Mouse (Mus musculus) embryonic facial prominence, embryonic 12.5 days (tissue): ENCODE measurements at regions not wholly inside any gene's neighbourhood (a gene's known extent, or its start where the extent isn't known, plus 50 kb on each side); places are given as distances from the start of the nearest gene placed in this dataset.

Source experiments
- ATAC-seq: fragments of 200-750 bp; cut with Nextera tagmentation; 2 replicates; pipeline ENCODE4 v1.8.0; 2017; ENCODE audit not compliant: insufficient number of reproducible peaks, insufficient read depth, low FRiP score, low TSS enrichment
- H3K27ac ChIP-seq: fragments of 300-500 bp; sonication (generic); 2 replicates; pipeline ENCODE4 v1.5.1; 2016; ENCODE audit warnings: mild to moderate bottlenecking
- H3K27me3 ChIP-seq: fragments of 300-500 bp; sonication (generic); 2 replicates; pipeline ENCODE4 v1.6.1; 2016; ENCODE audit warnings: mild to moderate bottlenecking, moderate library complexity
- H3K36me3 ChIP-seq: fragments of 300-500 bp; sonication (generic); 2 replicates; pipeline ENCODE4 v1.6.1; 2016; ENCODE audit warnings: mild to moderate bottlenecking
- H3K4me1 ChIP-seq: fragments of 300-500 bp; sonication (generic); 2 replicates; pipeline ENCODE4 v1.6.1; 2016
- H3K4me2 ChIP-seq: fragments of 300-500 bp; sonication (generic); replicated peaks from 2 replicates; pipeline ENCODE4 v1.6.1; 2016; ENCODE audit warnings: mild to moderate bottlenecking, moderate library complexity
- H3K4me3 ChIP-seq: fragments of 300-500 bp; sonication (generic); 2 replicates; pipeline ENCODE4 v1.5.1; 2016; ENCODE audit warnings: mild to moderate bottlenecking
- H3K9ac ChIP-seq: fragments of 300-500 bp; sonication (generic); 2 replicates; pipeline ENCODE4 v1.6.1; 2016; ENCODE audit warnings: mild to moderate bottlenecking, moderate library complexity
- H3K9me3 ChIP-seq: fragments of 300-500 bp; sonication (generic); 2 replicates; pipeline ENCODE4 v1.6.1; 2016; ENCODE audit warnings: mild to moderate bottlenecking, moderate library complexity
- WGBS: fragments of 180-500 bp; shearing (Covaris S2); methylation state at CpG from one replicate; pipeline ENCODE4 v1.1.7; 2016; 5-methylcytosine and 5-hydroxymethylcytosine counted together

DNA sequence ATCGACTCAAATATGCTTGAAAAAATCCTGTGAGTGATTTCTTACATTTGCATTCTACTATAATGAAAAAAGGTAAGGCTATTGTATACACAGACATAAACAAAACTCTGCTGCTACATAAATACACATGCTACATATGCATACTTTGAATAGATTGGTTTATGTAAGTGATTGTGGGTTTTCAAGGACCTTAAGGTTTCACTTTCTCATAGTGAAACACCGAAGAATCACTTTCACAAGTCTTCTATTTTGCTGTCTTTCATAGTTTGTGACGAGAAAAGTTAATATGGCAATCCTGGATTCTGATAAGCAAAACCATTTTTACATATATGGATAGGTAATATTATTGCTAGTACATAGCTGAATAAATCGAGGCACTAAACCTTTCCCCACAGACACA is 62.5 kb upstream of the Mad2l1 start:
- no peaks in the 10 kb centered on the region for H3K36me3 ChIP-seq
- no peak overlapping the region for H3K9ac ChIP-seq
- no peak overlapping the region for H3K4me3 ChIP-seq
- WGBS, result 73% methylated on average over 4 of the region's 4 CpGs
- no peak for ATAC-seq
- H3K27ac ChIP-seq, result no peak overlapping the region
- no peak overlapping the region for H3K4me2 ChIP-seq
- no peaks in the 10 kb centered on the region for H3K4me1 ChIP-seq
- H3K27me3 ChIP-seq, result no peaks in the 10 kb centered on the region
- H3K9me3 ChIP-seq, result no peaks in the 10 kb centered on the region

- no peak for ATAC-seq
- no peak overlapping the region for H3K27ac ChIP-seq
- H3K9me3 ChIP-seq, result no peaks in the 10 kb centered on the region
- no peaks in the 10 kb centered on the region for H3K36me3 ChIP-seq
- H3K4me2 ChIP-seq, result no peak overlapping the region
- 36% methylated on average over 5 of the region's 5 CpGs for WGBS
- no peaks in the 10 kb centered on the region for H3K4me1 ChIP-seq
- no peak overlapping the region for H3K4me3 ChIP-seq
- no peak overlapping the region for H3K9ac ChIP-seq
- no peaks in the 10 kb centered on the region for H3K27me3 ChIP-seq
Observed at GRCm38 (mm10) chr6:66477575-66477974, 57.6 kb upstream of the Mad2l1 start.

- Histone ChIP-seq H3K9me3 (no peaks in the 10 kb centered on the region), H3K36me3 (no peaks in the 10 kb centered on the region), H3K27me3 (no peaks in the 10 kb centered on the region), H3K4me2 (no peak overlapping the region), H3K4me1 (no peaks in the 10 kb centered on the region), H3K27ac (no peak overlapping the region), H3K9ac (no peak overlapping the region), H3K4me3 (no peak overlapping the region)
- ATAC-seq, result no peak
- WGBS, result 47% methylated on average over 4 of the region's 4 CpGs
Observed at GRCm38 (mm10) chr6:66478326-66478964, 56.7 kb upstream of the Mad2l1 start.

DNA sequence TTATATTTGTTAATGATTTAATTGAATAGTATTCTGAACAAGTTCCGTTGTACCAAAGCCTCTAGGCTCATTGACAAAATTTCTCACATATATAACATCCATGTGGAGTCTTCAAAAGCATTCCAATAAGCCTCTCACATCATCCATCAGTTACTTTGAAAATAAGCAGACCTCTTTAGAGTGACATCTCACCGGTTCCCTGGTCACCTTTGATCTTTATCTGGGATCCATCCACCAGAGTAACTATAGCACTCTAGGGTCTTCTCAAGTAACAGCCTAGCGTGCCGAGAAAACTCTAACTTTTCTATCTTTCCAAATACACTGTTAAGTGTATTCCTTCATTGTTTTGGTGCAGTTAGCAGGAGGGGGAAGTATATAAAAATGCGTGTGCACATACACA is 55.6 kb upstream of the Mad2l1 start:
- 51% methylated on average over 5 of the region's 5 CpGs for WGBS
- Histone ChIP-seq H3K4me1 (no peaks in the 10 kb centered on the region), H3K27ac (no peak overlapping the region), H3K36me3 (no peaks in the 10 kb centered on the region), H3K27me3 (no peaks in the 10 kb centered on the region), H3K9me3 (no peaks in the 10 kb centered on the region), H3K4me2 (no peak overlapping the region), H3K9ac (no peak overlapping the region), H3K4me3 (no peak overlapping the region)
- no peak for ATAC-seq

DNA sequence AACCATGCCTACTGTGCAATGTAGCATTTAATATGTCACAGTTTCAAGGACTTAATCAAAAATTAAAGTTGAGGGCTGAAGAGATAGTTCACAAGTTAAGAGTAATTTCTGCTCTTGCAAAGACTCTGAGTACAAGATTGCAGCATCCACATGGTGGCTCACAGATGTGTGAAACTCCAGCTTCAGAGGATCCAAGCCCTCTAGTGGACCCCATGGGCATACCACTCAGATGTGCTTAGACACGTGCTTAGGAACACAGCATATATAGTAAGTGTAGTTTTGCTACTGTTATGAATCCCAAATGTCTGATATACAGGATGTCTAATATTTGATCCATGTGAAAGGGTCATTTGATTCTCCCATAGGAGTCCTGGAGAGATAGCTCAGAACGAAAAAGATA is 55.0 kb upstream of the Mad2l1 start:
- Histone ChIP-seq H3K4me3 (no peak overlapping the region), H3K36me3 (no peaks in the 10 kb centered on the region), H3K27me3 (no peaks in the 10 kb centered on the region), H3K4me1 (no peaks in the 10 kb centered on the region), H3K9me3 (no peaks in the 10 kb centered on the region), H3K27ac (no peak overlapping the region), H3K4me2 (no peak overlapping the region), H3K9ac (no peak overlapping the region)
- 63% methylated on average over 2 of the region's 2 CpGs for WGBS
- ATAC-seq, result no peak

DNA sequence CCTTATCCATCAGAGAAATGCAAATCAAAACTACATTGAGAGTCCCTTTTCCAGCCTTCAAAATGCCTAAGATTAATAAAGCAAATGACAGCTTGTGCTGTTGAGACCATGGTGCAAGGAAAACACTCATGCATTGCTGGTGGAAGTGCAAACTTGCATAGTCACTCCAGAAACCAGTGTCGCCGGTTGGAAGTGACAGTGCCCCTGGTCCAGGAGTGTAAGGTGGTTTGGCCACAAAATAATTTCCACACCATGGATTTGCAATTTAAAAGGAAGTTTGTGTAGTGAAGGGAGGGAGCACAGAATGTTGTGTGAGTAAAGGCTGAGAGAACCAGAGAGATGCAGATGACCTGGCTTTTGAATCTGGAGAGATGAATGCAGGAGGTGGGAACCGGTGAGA is 52.4 kb upstream of the Mad2l1 start:
- H3K9me3 ChIP-seq, result no peaks in the 10 kb centered on the region
- no peaks in the 10 kb centered on the region for H3K4me1 ChIP-seq
- no peak overlapping the region for H3K27ac ChIP-seq
- ATAC-seq, result no peak
- no peaks in the 10 kb centered on the region for H3K36me3 ChIP-seq
- no peak overlapping the region for H3K4me2 ChIP-seq
- H3K4me3 ChIP-seq, result no peak overlapping the region
- 93% methylated on average over 3 of the region's 3 CpGs for WGBS
- H3K9ac ChIP-seq, result no peak overlapping the region
- H3K27me3 ChIP-seq, result no peaks in the 10 kb centered on the region
